In genomic region chr9:114527085-114527484, GRCm38 (mm10) we compare ENCODE assay signal across 9 mouse cellular contexts. TPM values are rescaled to one million over a fixed set of nuclear protein-coding genes. Genes with fewer than 3 reads are reported as not detected.
DNase-seq lines count a peak whose midpoint lies in the region; ATAC-seq and TF ChIP-seq lines count a peak whose summit lies in the region.
"Had no signal": no experiment of that assay in that cellular context is flagged by ENCODE, and none has a peak within 500 bp of the region (broad histone marks: within the 10 kb centered on the region; RNA-seq: fewer than 3 reads in every experiment).

No protein-coding gene starts in this region.

- no peaks in the 10 kb centered on the region for H3K79me2 ChIP-seq in C2C12 (ENCODE audit: control insufficient read depth, insufficient read depth)

- WGBS in hindbrain, embryonic 16.5 days, result 6% methylated on average over 16 of the region's 16 CpGs
- WGBS in liver, embryonic 12.5 days (ENCODE audit: insufficient replicate concordance), result 4% methylated on average over 16 of the region's 16 CpGs
- 1% methylated on average over 16 of the region's 16 CpGs for WGBS in neural tube, embryonic 12.5 days

- TF ChIP-seq CTCF in C2C12 (IDR thresholded peaks at IDR 0.05; ENCODE audit: control insufficient read depth, insufficient read depth, insufficient read length), result no peak
- TF ChIP-seq CTCF in left cerebral cortex, adult 2 months (IDR thresholded peaks at IDR 0.05), result no peak; the same call in 1 of the 2 replicates

- H3ac ChIP-seq in C2C12 (ENCODE audit: control insufficient read depth, insufficient read length, low read depth), result no peak overlapping the region

- no peaks in the 10 kb centered on the region for H3K36me3 ChIP-seq in C2C12 (ENCODE audit: control insufficient read depth, insufficient read depth)
- H3K36me3 ChIP-seq in hindbrain, embryonic 16.5 days (ENCODE audit: control insufficient read depth, insufficient read depth, low read length), result no peaks in the 10 kb centered on the region
- no peaks in the 10 kb centered on the region for H3K36me3 ChIP-seq in liver, embryonic 12.5 days
- no peaks in the 10 kb centered on the region for H3K36me3 ChIP-seq in neural tube, embryonic 12.5 days

- DNase-seq in adipocyte (ENCODE audit: low spot score), result peak; percentile 65
- peak; percentile 49 for DNase-seq in gastrocnemius, postnatal 10 days
- DNase-seq in left cerebral cortex, adult 2 months (ENCODE audit: extremely low spot score in 1 of 2, low spot score in 2 of 2), result no peak

- peak overlapping the region; percentile 38 for H3K4me2 ChIP-seq in hindbrain, embryonic 16.5 days (ENCODE audit: low read length)
- H3K4me2 ChIP-seq in liver, embryonic 12.5 days, result peak overlapping the region; percentile 64
- H3K4me2 ChIP-seq in neural tube, embryonic 12.5 days (replicated peaks), result peak overlapping the region; percentile 49

- no peak overlapping the region for H3K4me3 ChIP-seq in C2C12 (ENCODE audit: insufficient read depth, poor library complexity, severe bottlenecking)
- H3K4me3 ChIP-seq in hindbrain, embryonic 16.5 days (ENCODE audit: low read length), result no peak overlapping the region; the same call in 1 of the 2 replicates
- peak overlapping the region; percentile 19 for H3K4me3 ChIP-seq in liver, embryonic 12.5 days
- no peak overlapping the region for H3K4me3 ChIP-seq in neural tube, embryonic 12.5 days
- H3K4me3 ChIP-seq in left cerebral cortex, adult 2 months, result no peak overlapping the region

- H3K9me3 ChIP-seq in hindbrain, embryonic 16.5 days (ENCODE audit: control insufficient read depth, low read length), result no peaks in the 10 kb centered on the region
- no peaks in the 10 kb centered on the region for H3K9me3 ChIP-seq in liver, embryonic 12.5 days (replicated peaks)
- H3K9me3 ChIP-seq in neural tube, embryonic 12.5 days, result no peaks in the 10 kb centered on the region

- intact Hi-C loops in left cerebral cortex, adult 2 months (cut with DNase I), result no loop called here

- no peak overlapping the region for H3K27ac ChIP-seq in hindbrain, embryonic 16.5 days (ENCODE audit: low read depth, low read length)
- H3K27ac ChIP-seq in liver, embryonic 12.5 days, result peak overlapping the region; percentile 71
- H3K27ac ChIP-seq in neural tube, embryonic 12.5 days, result no peak overlapping the region
- no peak overlapping the region for H3K27ac ChIP-seq in left cerebral cortex, adult 2 months

- peaks cover 17% of the 10 kb centered on the region for H3K4me1 ChIP-seq in hindbrain, embryonic 16.5 days (ENCODE audit: control insufficient read depth, insufficient read depth, low read depth, low read length)
- H3K4me1 ChIP-seq in liver, embryonic 12.5 days, result peaks cover 33% of the 10 kb centered on the region
- peaks cover 40% of the 10 kb centered on the region for H3K4me1 ChIP-seq in neural tube, embryonic 12.5 days

- H3K27me3 ChIP-seq in C2C12 (ENCODE audit: control insufficient read depth, insufficient read depth, insufficient read length), result no peaks in the 10 kb centered on the region
- no peaks in the 10 kb centered on the region for H3K27me3 ChIP-seq in hindbrain, embryonic 16.5 days (replicated peaks; ENCODE audit: control insufficient read depth, insufficient read depth, low read length)
- no peaks in the 10 kb centered on the region for H3K27me3 ChIP-seq in liver, embryonic 12.5 days (replicated peaks)
- H3K27me3 ChIP-seq in neural tube, embryonic 12.5 days (replicated peaks), result no peaks in the 10 kb centered on the region

- no peak for ATAC-seq in hindbrain, embryonic 16.5 days
- ATAC-seq in liver, embryonic 12.5 days, result no peak
- peak; percentile 54 for ATAC-seq in neural tube, embryonic 12.5 days (ENCODE audit: low FRiP score, low read depth)
- no peak for ATAC-seq in erythroblast, adult 5-6 weeks (replicated peaks; ENCODE audit: low FRiP score, poor library complexity, severe bottlenecking)

- no peaks in the 10 kb centered on the region for H3K79me3 ChIP-seq in C2C12 (ENCODE audit: low read depth)

- H3K9ac ChIP-seq in hindbrain, embryonic 16.5 days (ENCODE audit: low read depth, low read length), result peak overlapping the region; percentile 35; the same call in 1 of the 2 replicates
- no peak overlapping the region for H3K9ac ChIP-seq in liver, embryonic 12.5 days
- H3K9ac ChIP-seq in neural tube, embryonic 12.5 days, result 0 out of 2 replicates have a peak overlapping the region, but pooled peaks have one; percentile 29

TF ChIP-seq in C2C12, 6 proteins besides CTCF, POLR2A, EP300 and RAD21:
- no peak for TF ChIP-seq CEBPB (IDR thresholded peaks at IDR 0.05; ENCODE audit: low read depth)
- TF ChIP-seq FOSL1 (IDR thresholded peaks at IDR 0.05; ENCODE audit: insufficient read depth, low read length, poor library complexity, severe bottlenecking), result peak; percentile 46

RNA-seq across cellular contexts. Expression of gene C130032M10Rik, which starts 11.6 kb away (rescaled TPM):
- not detected for polyA plus RNA-seq in C2C12 (2012; fragmentation: generic; extraction: Trizol)
- not detected for total RNA-seq in gastrocnemius, postnatal 10 days (2021)
- not detected in 2 replicates for polyA plus RNA-seq in hindbrain, embryonic 16.5 days (2015; fragmentation: Nextera tagmentation; extraction: Ambion mirVana)
- 0.18 and 0.22 TPM in 2 replicates for polyA plus RNA-seq in liver, embryonic 12.5 days (2016; fragmentation: Nextera tagmentation; extraction: Ambion mirVana)
- polyA plus RNA-seq in neural tube, embryonic 12.5 days (2016; fragmentation: Nextera tagmentation; extraction: Ambion mirVana), result 0.28 and 0.29 TPM in 2 replicates
- total RNA-seq in erythroblast, adult 5-6 weeks (2015; ENCODE audit: low replicate concordance), result not detected in 2 replicates
- total RNA-seq in erythroblast, adult 5-6 weeks (2017; ENCODE audit: low replicate concordance), result not detected in 2 replicates
- not detected for total RNA-seq in left cerebral cortex, adult 2 months (2021)
- polyA plus RNA-seq: testis, adult 2 months had no signal

RNA-seq across cellular contexts. Expression of gene Ccr4, which starts 22.4 kb away (rescaled TPM):
- not detected for polyA plus RNA-seq in C2C12 (2012; fragmentation: generic; extraction: Trizol)
- not detected for total RNA-seq in gastrocnemius, postnatal 10 days (2021)
- polyA plus RNA-seq in hindbrain, embryonic 16.5 days (2015; fragmentation: Nextera tagmentation; extraction: Ambion mirVana), result not detected in 2 replicates
- not detected in 2 replicates for polyA plus RNA-seq in liver, embryonic 12.5 days (2016; fragmentation: Nextera tagmentation; extraction: Ambion mirVana)
- polyA plus RNA-seq in neural tube, embryonic 12.5 days (2016; fragmentation: Nextera tagmentation; extraction: Ambion mirVana), result not detected in 2 replicates
- total RNA-seq in erythroblast, adult 5-6 weeks (2015; ENCODE audit: low replicate concordance), result not detected in 2 replicates
- not detected in 2 replicates for total RNA-seq in erythroblast, adult 5-6 weeks (2017; ENCODE audit: low replicate concordance)
- not detected for total RNA-seq in left cerebral cortex, adult 2 months (2021)

RNA-seq across cellular contexts. Expression of gene Trim71, which starts 37.1 kb away (rescaled TPM):
- 0.01 TPM for polyA plus RNA-seq in C2C12 (2012; fragmentation: generic; extraction: Trizol)
- under 1 TPM in 1 of 2 experiments, not detected in 1; 0.02 TPM for total RNA-seq in gastrocnemius, postnatal 10 days (2021)
- 0.14 and 0.24 TPM in 2 replicates for polyA plus RNA-seq in hindbrain, embryonic 16.5 days (2015; fragmentation: Nextera tagmentation; extraction: Ambion mirVana)
- polyA plus RNA-seq in liver, embryonic 12.5 days (2016; fragmentation: Nextera tagmentation; extraction: Ambion mirVana), result 1.7 and 2.0 TPM in 2 replicates
- polyA plus RNA-seq in neural tube, embryonic 12.5 days (2016; fragmentation: Nextera tagmentation; extraction: Ambion mirVana), result 0.98 and 1.4 TPM in 2 replicates
- total RNA-seq in erythroblast, adult 5-6 weeks (2015; ENCODE audit: low replicate concordance), result not detected in 2 replicates
- total RNA-seq in erythroblast, adult 5-6 weeks (2017; ENCODE audit: low replicate concordance), result not detected in 2 replicates
- under 1 TPM; 0.72 to 0.84 TPM for total RNA-seq in left cerebral cortex, adult 2 months (2021)

Comparison
In these comparisons a context has a peak if more than half of its experiments do, and no peak if none do; other contexts are left out.
1. DNase-seq: peak in adipocyte (single experiment) and gastrocnemius, postnatal 10 days (single experiment); none in left cerebral cortex, adult 2 months (0 of 2).
2. Peak in every context shown above with its lines, with median percentiles within 50 percentile points of each other: H3K4me2 ChIP-seq.